Mouse (Mus musculus) T-helper 1 cell (primary cell): ENCODE data around the gene Bcs1l.

Source experiments
- in situ Hi-C: fragments of 300-600 bp; cut with MboI, MseI; formaldehyde crosslinking; loops from one replicate; pipeline ENCODE4 v1.15.1; 2025; ENCODE audit warnings: high pct_unique_total_duplicates

The Bcs1l gene

GRCm38 (mm10) chr1:74587773-74588445 is at the start of gene Bcs1l, which contains the start of gene Zfp142:
Bcs1l (plus strand) TSS chr1:74588289.
Zfp142 (minus strand) TSS chr1:74588246.
- in situ Hi-C loops: no loop called here

GRCm38 (mm10) chr1:74538650-74539049 is 49.4 kb upstream of the Bcs1l start:
- in situ Hi-C loops: no loop called here

DNA sequence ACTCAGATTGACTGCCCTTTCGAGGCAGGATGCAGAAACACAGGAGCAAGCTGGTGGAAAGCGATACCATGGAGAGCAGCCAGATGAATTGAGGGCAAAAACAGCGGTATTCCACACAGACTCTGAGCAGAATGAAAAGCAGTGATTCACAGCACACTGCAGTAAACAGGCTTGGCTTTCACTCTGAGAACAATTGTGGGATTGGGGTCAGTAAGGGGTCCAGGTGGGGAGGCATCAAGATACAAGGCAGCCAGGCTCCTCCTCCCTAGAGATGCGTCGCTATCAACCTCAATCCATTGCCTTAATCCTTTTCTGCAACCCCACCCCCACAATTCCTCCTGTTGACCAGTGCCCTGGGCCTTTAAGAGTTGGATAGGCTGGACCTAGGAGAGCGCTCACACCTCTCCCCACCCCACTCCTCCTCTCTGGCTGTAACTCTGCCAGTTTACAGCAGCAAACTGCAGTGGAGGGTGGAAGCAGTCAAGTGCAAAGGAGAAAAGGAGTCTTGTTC is 45.6 kb upstream of the Bcs1l start, which contains the start of gene Plcd4:
Plcd4 (plus strand) TSS at position 438 of the 511 bp plus-strand sequence.
- in situ Hi-C loops: no loop called here

DNA sequence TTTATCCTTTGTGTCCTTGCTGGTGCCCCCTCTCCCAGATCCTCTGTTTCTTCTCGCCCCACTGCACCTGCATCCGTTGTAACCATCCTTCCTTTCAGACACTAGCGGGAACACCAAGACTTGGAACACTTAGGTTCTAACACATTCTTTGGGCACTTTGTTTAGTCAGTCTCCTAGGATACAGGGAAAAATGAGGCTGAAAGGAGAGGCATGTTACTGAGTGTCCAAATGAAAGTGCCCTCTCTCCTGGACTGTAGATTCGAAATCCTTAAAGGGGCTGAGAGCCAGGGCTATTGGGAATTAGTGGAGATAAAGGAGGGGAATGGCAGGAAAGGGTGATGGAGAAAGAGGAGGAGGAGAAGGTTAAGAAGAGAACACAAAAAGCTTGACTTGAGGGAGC is 43.9 kb upstream of the Bcs1l start, which contains the start of gene Usp37:
Usp37 (minus strand) TSS at position 101 of the 400 bp plus-strand sequence.
- in situ Hi-C loops: no loop called here

DNA sequence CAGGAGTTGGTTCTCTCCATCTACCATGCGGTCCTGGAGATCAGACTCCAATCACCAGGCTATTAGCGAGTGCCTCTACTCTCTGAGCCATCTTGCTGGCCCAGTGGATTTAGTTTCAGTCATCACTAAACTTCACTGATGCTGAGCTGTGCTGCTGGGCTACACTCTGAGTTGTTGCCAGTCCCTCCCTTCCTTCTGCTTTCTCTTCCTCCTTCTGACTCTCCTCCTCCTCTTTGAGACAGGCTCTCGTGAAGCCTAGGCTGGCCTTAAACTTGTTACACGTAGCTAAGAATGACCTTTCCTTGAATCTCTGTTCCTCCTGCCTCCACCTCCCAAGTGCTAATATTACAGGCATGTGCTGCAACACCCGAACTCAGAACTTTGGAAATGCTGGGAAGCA is 29.0 kb upstream of the Bcs1l start:
- in situ Hi-C loops: loop anchor here (10.0 kb wide), 1 partner anchor 716 kb away; the partner anchor contains the start of gene Resp18

- in situ Hi-C loops: no loop called here
Measured at GRCm38 (mm10) chr1:74565834-74566233, 22.3 kb upstream of the Bcs1l start.

DNA sequence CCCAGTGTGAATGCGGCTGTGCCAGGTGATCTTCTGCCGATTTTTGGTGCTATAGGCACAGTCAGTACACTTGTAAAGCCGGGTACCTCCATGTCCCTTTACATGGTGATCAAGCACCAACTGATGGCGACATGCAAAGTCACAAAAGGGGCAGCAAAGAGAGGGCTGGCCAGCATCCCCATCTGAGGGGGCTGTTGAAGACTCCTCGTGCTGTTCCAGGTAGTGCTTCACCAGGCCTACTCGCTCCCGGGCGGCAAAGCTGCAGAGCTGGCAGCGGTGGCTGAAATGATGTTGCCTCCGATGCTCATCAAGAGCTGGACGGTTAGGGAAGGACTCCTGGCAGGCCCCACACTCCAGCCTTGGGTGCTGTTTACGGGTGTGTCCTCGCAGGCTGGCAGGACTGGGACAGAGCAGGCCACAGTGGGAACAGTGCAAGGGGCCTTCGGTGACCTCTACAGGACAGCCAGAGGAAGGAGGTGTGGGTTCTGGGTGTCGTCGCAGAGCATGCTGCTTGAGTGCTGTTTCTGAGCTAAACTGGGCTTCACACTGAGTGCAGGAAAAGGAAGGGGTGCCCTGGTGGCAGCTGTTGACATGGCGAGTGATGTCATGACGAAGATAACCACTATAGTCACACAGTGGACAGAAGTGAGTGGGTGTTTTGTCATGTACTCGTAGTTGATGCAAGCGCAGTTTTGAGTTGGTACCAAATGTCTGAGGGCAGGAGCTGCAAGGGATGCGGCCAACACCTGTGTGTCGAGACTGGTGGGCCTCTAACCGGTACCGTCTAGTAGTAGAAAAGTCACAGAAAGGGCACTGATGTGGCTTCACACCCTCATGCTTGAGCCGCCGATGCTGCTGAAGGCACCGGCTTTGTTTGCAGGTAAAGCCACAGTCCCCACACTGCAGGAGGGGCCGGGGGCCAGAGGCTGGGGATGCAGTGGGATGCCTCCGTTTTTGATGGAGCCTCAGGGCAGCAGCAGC is 18.1 kb upstream of the Bcs1l start:
- in situ Hi-C loops: no loop called here

- in situ Hi-C loops: no loop called here
Measured at GRCm38 (mm10) chr1:74582621-74583020, 5.5 kb upstream of the Bcs1l start.

DNA sequence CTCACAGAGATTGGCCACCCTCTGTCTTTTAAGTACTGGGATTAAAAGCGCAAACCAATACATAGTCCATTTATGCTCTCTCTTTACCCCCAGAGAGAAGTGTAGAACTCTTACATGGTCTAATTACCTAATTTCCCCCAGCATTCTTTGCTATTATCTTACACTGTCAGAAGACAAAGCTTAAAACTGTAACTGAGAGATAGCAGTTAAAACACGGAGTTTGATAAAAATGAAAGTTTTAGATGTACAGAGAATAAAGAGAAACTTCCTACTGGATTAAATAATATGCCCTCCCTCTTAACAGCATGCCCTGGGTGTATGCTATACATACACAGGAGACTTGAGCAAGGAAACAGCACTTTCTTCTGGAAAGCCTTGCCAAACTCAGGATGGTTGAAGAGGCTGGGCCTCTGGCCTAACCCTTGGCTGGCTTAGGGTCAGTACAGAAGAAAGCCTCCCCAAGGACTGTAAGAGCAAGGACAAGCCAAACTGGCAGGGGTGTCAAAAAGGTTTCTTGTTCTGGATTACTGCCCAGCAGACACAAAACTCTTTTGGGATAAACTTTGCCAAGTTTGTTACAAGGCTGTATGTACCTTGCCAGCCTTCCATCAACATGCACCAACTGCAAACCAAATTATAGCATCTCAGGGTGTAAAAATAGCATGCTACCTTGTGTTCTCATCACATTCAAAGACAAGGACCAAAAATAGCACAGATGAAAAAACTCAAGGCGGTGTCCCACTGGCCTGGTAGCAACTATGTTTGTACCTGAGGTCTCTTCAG is 3.3 kb upstream of the Bcs1l start:
- in situ Hi-C loops: no loop called here

GRCm38 (mm10) chr1:74587233-74587772 is 786 bp upstream of the Bcs1l start:
- in situ Hi-C loops: no loop called here

- in situ Hi-C loops: no loop called here
Measured at GRCm38 (mm10) chr1:74594434-74594833, 6.3 kb downstream of the Bcs1l start.

GRCm38 (mm10) chr1:74600501-74601266 is 12.6 kb downstream of the Bcs1l start:
- in situ Hi-C loops: no loop called here

DNA sequence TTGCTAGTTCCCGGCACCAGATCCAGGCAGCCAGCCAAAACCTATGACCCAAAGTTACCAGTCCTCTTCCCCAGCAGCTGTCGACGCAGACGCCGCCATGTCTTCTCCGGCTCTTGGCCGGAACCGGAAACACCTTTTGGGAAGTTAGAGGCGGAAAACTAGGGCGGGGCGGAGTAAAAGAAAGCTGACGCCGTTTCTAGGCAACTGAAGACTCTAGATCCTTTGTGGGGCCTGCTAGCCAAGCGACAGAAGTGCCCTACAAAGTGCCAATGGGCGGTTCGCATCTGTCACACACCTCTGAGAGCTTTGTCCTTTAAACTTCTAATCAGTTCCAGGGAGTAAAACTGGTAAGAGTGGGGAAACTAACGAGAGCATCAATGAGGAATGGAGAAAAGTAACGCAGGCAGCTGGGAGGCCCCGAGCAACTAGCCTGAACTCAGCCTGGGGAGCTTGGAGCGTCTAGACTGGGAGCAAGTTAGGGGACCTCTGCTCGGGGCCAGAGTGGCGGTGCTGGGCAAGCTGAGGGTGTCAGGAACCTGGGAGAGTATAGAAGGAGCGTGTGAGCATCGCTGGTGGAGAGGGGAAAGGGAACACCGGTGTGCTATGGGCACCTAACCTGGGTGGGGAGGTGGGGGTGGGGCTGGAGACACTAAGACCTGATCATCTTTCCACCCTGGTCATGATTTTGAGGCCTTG is 13.3 kb downstream of the Bcs1l start, which contains the start of the genes Rnf25 and Stk36:
Rnf25 (minus strand) TSS at position 131 of the 696 bp plus-strand sequence.
Stk36 (plus strand) TSS at position 179 of the 696 bp plus-strand sequence.
- in situ Hi-C loops: no loop called here

DNA sequence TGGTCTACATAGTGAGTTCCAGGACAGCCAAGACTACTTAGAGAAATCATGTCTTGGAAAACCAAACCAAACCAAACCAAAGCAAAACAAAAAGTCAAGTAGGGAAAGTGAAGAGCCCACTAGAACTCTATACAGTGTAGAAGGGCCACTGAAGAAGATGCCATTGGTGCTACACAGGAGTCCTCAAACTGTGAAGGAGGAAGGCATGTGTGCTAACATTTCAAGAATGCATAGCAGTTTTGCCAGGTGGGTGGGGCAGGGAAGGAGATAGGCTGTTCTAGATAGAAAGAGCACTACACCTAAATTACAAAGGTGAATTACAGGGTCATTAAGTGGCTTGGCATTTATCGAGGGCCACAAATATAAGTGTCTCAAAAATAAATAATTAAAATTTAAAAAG is 36.1 kb downstream of the Bcs1l start:
- in situ Hi-C loops: no loop called here

GRCm38 (mm10) chr1:74626076-74626475 is 38.0 kb downstream of the Bcs1l start:
- in situ Hi-C loops: no loop called here

DNA sequence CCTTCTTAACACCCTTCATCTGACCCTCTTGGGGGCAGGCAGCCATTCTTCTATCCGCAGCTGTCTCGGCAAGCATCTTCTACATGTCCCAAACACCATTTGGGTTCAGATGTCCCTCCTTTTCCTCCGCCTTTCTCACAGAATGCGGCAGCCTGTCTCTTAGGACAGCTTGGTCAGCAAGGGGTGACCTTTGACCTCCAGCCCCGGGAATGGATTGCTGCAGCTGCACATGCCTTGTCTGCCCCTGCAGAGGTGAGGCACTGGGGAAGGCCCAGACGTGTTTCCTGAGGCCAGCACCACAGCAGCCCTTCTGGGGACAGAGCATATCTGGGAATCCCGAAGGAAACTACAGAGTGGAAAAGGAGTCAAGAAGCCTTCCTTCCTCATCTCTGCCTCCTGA is 39.9 kb downstream of the Bcs1l start:
- in situ Hi-C loops: no loop called here

DNA sequence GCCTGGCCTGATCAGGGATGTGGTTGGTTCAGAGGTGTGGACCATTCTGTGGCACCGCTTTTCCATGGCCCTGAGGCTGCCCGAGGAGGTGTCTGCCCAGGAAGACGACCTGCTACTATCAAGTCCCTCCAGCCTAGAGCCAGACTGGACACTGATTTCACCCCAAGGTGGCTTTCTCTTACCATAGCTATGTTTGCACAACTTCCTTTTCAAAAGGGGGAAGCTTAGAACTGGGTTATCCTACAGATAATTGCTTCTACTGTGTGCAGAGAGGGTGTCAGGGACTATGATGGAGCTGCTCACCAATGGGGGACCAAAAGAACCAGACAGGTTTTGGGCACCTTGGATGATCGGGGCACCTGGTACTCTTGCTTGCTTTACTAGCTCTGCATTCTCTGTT is 44.6 kb downstream of the Bcs1l start:
- in situ Hi-C loops: no loop called here
